Mouse (Mus musculus) bone marrow macrophage, adult 2 months (primary cell): ENCODE data around the gene Sorcs2.

Experiments
- CTCF ChIP-seq: IDR thresholded peaks from 2 replicates; pipeline ENCODE4 v1.5.1; 2012; ENCODE audit warnings: low read depth, mild to moderate bottlenecking, low read length, moderate library complexity
- POLR2A ChIP-seq: IDR thresholded peaks from 2 replicates; pipeline ENCODE4 v1.6.1; 2012; ENCODE audit warnings: mild to moderate bottlenecking, low read depth, low read length, borderline replicate concordance

DNA sequence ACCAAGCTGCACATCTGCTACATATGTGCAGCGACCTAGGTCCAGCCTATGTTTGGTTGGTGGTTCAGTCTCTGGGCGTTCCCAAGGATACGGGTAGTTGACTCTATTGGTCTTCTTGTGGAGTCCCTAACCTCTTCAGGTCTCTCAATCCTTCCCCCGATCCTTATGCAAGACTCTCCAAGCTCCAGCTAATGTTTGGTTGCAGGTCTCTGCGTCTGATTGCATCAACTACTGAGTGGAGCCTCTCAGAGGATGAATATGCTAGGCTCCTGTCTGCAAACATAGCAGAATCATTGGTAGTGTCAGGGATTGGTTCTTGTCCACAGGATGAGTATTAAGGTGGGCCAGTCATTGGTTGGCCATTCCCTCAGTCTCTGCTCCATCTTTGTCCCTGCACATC, 140.9 kb downstream of the Sorcs2 start:
- no peak for TF ChIP-seq CTCF
- TF ChIP-seq POLR2A: no peak
